8 mouse cellular contexts compared by ENCODE assay signal in the genomic region with DNA sequence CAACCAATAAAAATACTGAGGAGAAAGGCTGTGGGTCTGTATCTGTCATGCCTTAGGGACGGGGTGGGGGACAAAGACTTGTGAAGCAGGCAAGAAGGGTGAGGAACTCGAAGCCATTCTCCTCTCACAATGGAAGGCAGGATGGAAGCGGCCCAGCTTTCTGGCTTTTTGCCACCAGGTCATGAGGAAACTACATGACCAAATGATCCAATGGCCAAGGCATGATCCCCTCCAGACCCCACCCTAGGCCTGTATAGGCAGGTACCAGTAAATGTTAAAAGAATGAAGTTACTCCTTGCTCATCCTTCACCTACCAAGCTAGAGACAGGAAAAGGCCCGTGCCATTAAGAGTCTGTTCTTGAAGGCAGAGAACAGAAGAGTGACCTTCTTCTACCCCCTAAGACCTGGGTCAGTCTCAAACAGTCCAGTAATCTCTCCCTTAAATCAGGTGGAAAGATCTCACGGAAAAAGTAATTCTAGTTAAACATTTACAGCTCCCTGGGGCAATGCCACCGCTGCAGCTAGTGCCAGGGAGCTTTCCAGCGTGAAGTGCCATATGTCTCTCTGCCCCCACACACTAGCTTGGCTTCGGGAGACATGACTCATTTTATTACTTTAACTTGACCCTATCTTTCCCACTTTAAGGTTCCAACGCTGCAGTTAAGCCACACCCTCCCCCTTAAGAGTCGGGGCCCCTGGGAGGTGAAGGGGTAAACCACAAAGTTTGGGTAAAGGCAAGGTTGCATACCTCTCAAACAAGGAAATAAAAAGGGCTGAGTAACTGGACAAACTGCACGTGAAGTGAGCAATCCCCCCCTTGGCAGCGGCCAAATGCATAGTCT. TPM values are rescaled to one million over a fixed set of nuclear protein-coding genes. Genes with fewer than 3 reads are reported as not detected.
DNase-seq lines count a peak whose midpoint lies in the region; ATAC-seq and TF ChIP-seq lines count a peak whose summit lies in the region.

No protein-coding gene starts in this region.

- H3K4me3 ChIP-seq in left cerebral cortex, adult 2 months, result peak overlapping the region; percentile 84
- peak overlapping the region; percentile 78 for H3K4me3 ChIP-seq in brown adipose tissue, adult 24 weeks (ENCODE audit: insufficient read depth, low read depth, low read length)
- peak overlapping the region; percentile 85 for H3K4me3 ChIP-seq in liver, embryonic 12.5 days
- peak overlapping the region; percentile 66 for H3K4me3 ChIP-seq in neural tube, embryonic 15.5 days (replicated peaks)

- ATAC-seq in liver, embryonic 12.5 days, result peak; percentile 28; the same call in 1 of the 2 replicates
- ATAC-seq in neural tube, embryonic 15.5 days (ENCODE audit: low FRiP score), result no peak
- no peak for ATAC-seq in cerebellum, adult (ENCODE audit: insufficient number of reproducible peaks, low FRiP score, low TSS enrichment)

- TF ChIP-seq CTCF in left cerebral cortex, adult 2 months (IDR thresholded peaks at IDR 0.05), result no peak

- peak in 1 of 2 experiments; percentile 29 for DNase-seq in left cerebral cortex, adult 2 months (ENCODE audit: extremely low spot score in 1 of 2, low spot score in 2 of 2)
- no peak for DNase-seq in left cerebral cortex, adult 11 months (ENCODE audit: low spot score)
- DNase-seq in induced T-regulatory cell, adult 2 months (ENCODE audit: low read depth), result peak; percentile 36
- DNase-seq in spleen, adult 12 weeks (ENCODE audit: low spot score), result no peak

- no peaks in the 10 kb centered on the region for H3K9me3 ChIP-seq in liver, embryonic 12.5 days (replicated peaks)
- H3K9me3 ChIP-seq in neural tube, embryonic 15.5 days (replicated peaks), result no peaks in the 10 kb centered on the region

- H3K9ac ChIP-seq in liver, embryonic 12.5 days, result peak overlapping the region; percentile 83
- peak overlapping the region; percentile 78 for H3K9ac ChIP-seq in neural tube, embryonic 15.5 days (replicated peaks)

- H3K4me2 ChIP-seq in liver, embryonic 12.5 days, result peak overlapping the region; percentile 88
- H3K4me2 ChIP-seq in neural tube, embryonic 15.5 days, result peak overlapping the region; percentile 88

- H3K27me3 ChIP-seq in liver, embryonic 12.5 days (replicated peaks), result peaks cover 6% of the 10 kb centered on the region; the same call in 1 of the 2 replicates
- H3K27me3 ChIP-seq in neural tube, embryonic 15.5 days (replicated peaks), result no peaks in the 10 kb centered on the region; the same call in 1 of the 2 replicates

- intact Hi-C loops in left cerebral cortex, adult 2 months (cut with DNase I), result loop anchor here (2.0 kb wide), 2 partner anchors 15 to 25 kb away; a partner anchor contains a TSS

- WGBS in liver, embryonic 12.5 days (ENCODE audit: insufficient replicate concordance), result 44% methylated on average over 12 of the region's 12 CpGs
- 57% methylated on average over 12 of the region's 12 CpGs for WGBS in neural tube, embryonic 15.5 days

- H3K4me1 ChIP-seq in brown adipose tissue, adult 24 weeks (ENCODE audit: control insufficient read depth, insufficient read depth, insufficient read length, low read length), result peaks cover 17% of the 10 kb centered on the region
- peaks cover 33% of the 10 kb centered on the region for H3K4me1 ChIP-seq in liver, embryonic 12.5 days
- peaks cover 29% of the 10 kb centered on the region for H3K4me1 ChIP-seq in neural tube, embryonic 15.5 days

- peak overlapping the region; percentile 91; the same call in 1 of the 2 replicates for H3K27ac ChIP-seq in left cerebral cortex, adult 2 months
- no peak overlapping the region for H3K27ac ChIP-seq in brown adipose tissue, adult 24 weeks (replicated peaks; ENCODE audit: low read depth, low read length)
- peak overlapping the region; percentile 84 for H3K27ac ChIP-seq in liver, embryonic 12.5 days
- no peak overlapping the region for H3K27ac ChIP-seq in neural tube, embryonic 15.5 days (replicated peaks)

- H3K36me3 ChIP-seq in liver, embryonic 12.5 days, result peaks cover 22% of the 10 kb centered on the region
- H3K36me3 ChIP-seq in neural tube, embryonic 15.5 days, result no peaks in the 10 kb centered on the region; the same call in 1 of the 2 replicates

RNA-seq across cellular contexts. Expression of a gene that starts 1.2 kb away (rescaled TPM):
- under 1 TPM; 0.44 to 0.81 TPM for total RNA-seq in left cerebral cortex, adult 2 months (2021)
- polyA plus RNA-seq in brown adipose tissue, adult 24 weeks (2012; ENCODE audit: insufficient read depth, insufficient read length, missing spikeins), result 0.75 and 0.79 TPM in 2 replicates
- polyA plus RNA-seq in liver, embryonic 12.5 days (2016; fragmentation: Nextera tagmentation; extraction: Ambion mirVana), result 0.74 and 1.3 TPM in 2 replicates
- polyA plus RNA-seq in neural tube, embryonic 15.5 days (2015; fragmentation: Nextera tagmentation; extraction: Ambion mirVana), result 0.77 and 0.80 TPM in 2 replicates

RNA-seq across cellular contexts. Expression of a gene that starts 1.3 kb away (rescaled TPM):
- total RNA-seq in left cerebral cortex, adult 2 months (2021), result 10 to 100 TPM; 97.5 to 98.4 TPM
- 134 and 144 TPM in 2 replicates for polyA plus RNA-seq in brown adipose tissue, adult 24 weeks (2012; ENCODE audit: insufficient read depth, insufficient read length, missing spikeins)
- 144 and 150 TPM in 2 replicates for polyA plus RNA-seq in liver, embryonic 12.5 days (2016; fragmentation: Nextera tagmentation; extraction: Ambion mirVana)
- 213 and 237 TPM in 2 replicates for polyA plus RNA-seq in neural tube, embryonic 15.5 days (2015; fragmentation: Nextera tagmentation; extraction: Ambion mirVana)

RNA-seq across cellular contexts. Expression of a gene that starts 17.2 kb away (rescaled TPM):
- 1 to 10 TPM; 4.5 to 8.0 TPM for total RNA-seq in left cerebral cortex, adult 2 months (2021)
- not detected in 2 replicates for polyA plus RNA-seq in brown adipose tissue, adult 24 weeks (2012; ENCODE audit: insufficient read depth, insufficient read length, missing spikeins)
- polyA plus RNA-seq in liver, embryonic 12.5 days (2016; fragmentation: Nextera tagmentation; extraction: Ambion mirVana), result 11.3 and 12.3 TPM in 2 replicates
- 5.1 and 7.0 TPM in 2 replicates for polyA plus RNA-seq in neural tube, embryonic 15.5 days (2015; fragmentation: Nextera tagmentation; extraction: Ambion mirVana)

RNA-seq across cellular contexts. Expression of a gene that starts 24.1 kb away (rescaled TPM):
- 10 to 100 TPM; 59.3 to 61.0 TPM for total RNA-seq in left cerebral cortex, adult 2 months (2021)
- 109 and 141 TPM in 2 replicates for polyA plus RNA-seq in brown adipose tissue, adult 24 weeks (2012; ENCODE audit: insufficient read depth, insufficient read length, missing spikeins)
- polyA plus RNA-seq in liver, embryonic 12.5 days (2016; fragmentation: Nextera tagmentation; extraction: Ambion mirVana), result 106 TPM in 2 replicates
- 123 and 128 TPM in 2 replicates for polyA plus RNA-seq in neural tube, embryonic 15.5 days (2015; fragmentation: Nextera tagmentation; extraction: Ambion mirVana)

RNA-seq across cellular contexts. Expression of a gene that starts 24.5 kb away (rescaled TPM):
- 100 to 1,000 TPM; 210 to 218 TPM for total RNA-seq in left cerebral cortex, adult 2 months (2021)
- 38.3 and 48.7 TPM in 2 replicates for polyA plus RNA-seq in brown adipose tissue, adult 24 weeks (2012; ENCODE audit: insufficient read depth, insufficient read length, missing spikeins)
- polyA plus RNA-seq in liver, embryonic 12.5 days (2016; fragmentation: Nextera tagmentation; extraction: Ambion mirVana), result 115 and 119 TPM in 2 replicates
- 172 and 175 TPM in 2 replicates for polyA plus RNA-seq in neural tube, embryonic 15.5 days (2015; fragmentation: Nextera tagmentation; extraction: Ambion mirVana)

Comparison
In these comparisons a context has a peak if more than half of its experiments do, and no peak if none do; other contexts are left out.
1. H3K27ac ChIP-seq: peak in left cerebral cortex, adult 2 months (single experiment) and liver, embryonic 12.5 days (single experiment); none in brown adipose tissue, adult 24 weeks (single experiment) and neural tube, embryonic 15.5 days (single experiment).
2. Peak in every context shown above with its lines, with median percentiles within 50 percentile points of each other: H3K4me3 ChIP-seq.